Mouse (Mus musculus) E14TG2a.4 (cell line): ENCODE measurements around the gene Mrpl33.

Source experiments
- CTCF ChIP-seq: conservative IDR thresholded peaks from 2 replicates; pipeline ENCODE4 v1.5.1; 2014; ENCODE audit warnings: low read length
- NANOG ChIP-seq: IDR thresholded peaks from 2 replicates; pipeline ENCODE4 v1.6.1; 2014; ENCODE audit warnings: borderline replicate concordance, low read length, mixed read lengths
- POU5F1 ChIP-seq: IDR thresholded peaks from 2 replicates; pipeline ENCODE4 v1.6.1; 2014; ENCODE audit warnings: low read length, borderline replicate concordance

GRCm38 (mm10) chr5:31573722-31574121, 23.0 kb upstream of the Mrpl33 start:
- TF ChIP-seq CTCF (no peak), NANOG (no peak), POU5F1 (no peak)
